Mouse (Mus musculus) testis, adult 2 months (tissue): ENCODE measurements around the gene Tmc8.
A peak's percentile ranks its signal among the peaks of the same experiment; 100 is the strongest.

Source experiments
- CTCF ChIP-seq: fragments of 200-500 bp; IDR thresholded peaks from 2 replicates; pipeline ENCODE4 v1.5.1; 2012; ENCODE audit warnings: low read depth, mild to moderate bottlenecking, inconsistent platforms, low read length, moderate library complexity; ENCODE audit not compliant: control insufficient read depth, insufficient read depth, insufficient replicate concordance
- POLR2A ChIP-seq: fragments of 200-500 bp; IDR thresholded peaks from 2 replicates; pipeline ENCODE4 v1.6.1; 2012; ENCODE audit warnings: low read depth, mild to moderate bottlenecking, inconsistent platforms, low read length, moderate library complexity; ENCODE audit not compliant: control insufficient read depth

- TF ChIP-seq CTCF (no peak), POLR2A (0 out of 2 replicates have a peak, but pooled peaks have one; percentile 21)
Measured at GRCm38 (mm10) chr11:117834086-117834485, 52.2 kb downstream of the Tmc8 start.
